Mouse (Mus musculus) CH12.LX (cell line): ENCODE results near the gene Bbs1. TPM values are rescaled to one million over a fixed set of nuclear protein-coding genes. Genes with fewer than 3 reads are reported as not detected.

ENCODE experiments used
- DNase-seq: peaks from one replicate; pipeline ENCODE4 v3.0.0-alpha.2; 2013; ENCODE audit errors: extremely low read depth
- H3K27ac ChIP-seq: 2 replicates; pipeline ENCODE4 v1.5.1; 2012; ENCODE audit warnings: low read depth, mild to moderate bottlenecking, control low read depth, moderate library complexity; ENCODE audit not compliant: insufficient read depth
- H3K27me3 ChIP-seq: replicated peaks from 2 replicates; pipeline ENCODE3; 2012; ENCODE audit warnings: inconsistent platforms
- H3K36me3 ChIP-seq, 2 experiments: replicated peaks in 1 of 2; 2 replicates each; pipeline versions ENCODE3 to v1.6.1; 2012; ENCODE audit warnings: inconsistent platforms in 1 of 2, low read length in 1 of 2, mild to moderate bottlenecking in 1 of 2, mixed read lengths in 1 of 2, moderate library complexity in 1 of 2; ENCODE audit not compliant: control insufficient read depth in 1 of 2, insufficient read depth in 1 of 2
- H3K4me1 ChIP-seq, 2 experiments: 2 replicates each; pipeline ENCODE4 v1.6.1; 2012; ENCODE audit warnings: inconsistent platforms in 1 of 2, moderate library complexity in 1 of 2; ENCODE audit not compliant: insufficient read depth in 2 of 2, control insufficient read depth in 1 of 2
- H3K4me2 ChIP-seq: 2 replicates; pipeline ENCODE4 v1.6.1; 2012; ENCODE audit warnings: low read depth, mild to moderate bottlenecking, control low read depth; ENCODE audit not compliant: poor library complexity, insufficient read depth, severe bottlenecking
- H3K4me3 ChIP-seq, 3 experiments: fragments of 150-350 bp in 1 of 3; sonication (generic) in 1 of 3; replicated peaks in 1 of 3; 2 replicates each; pipeline versions ENCODE3 to v1.5.1; 2011 to 2012; ENCODE audit warnings: low read depth in 2 of 3, low read length in 2 of 3, mild to moderate bottlenecking in 2 of 3, moderate library complexity in 2 of 3, control low read depth in 1 of 3, improper control_type of control experiment in 1 of 3, inconsistent platforms in 1 of 3, mixed read lengths in 1 of 3; ENCODE audit not compliant: poor library complexity in 1 of 3
- H3K79me2 ChIP-seq: replicated peaks from 2 replicates; pipeline ENCODE4 v1.6.1; 2012; ENCODE audit warnings: mild to moderate bottlenecking, moderate library complexity; ENCODE audit not compliant: control insufficient read depth, poor library complexity, insufficient read depth, severe bottlenecking; ENCODE audit errors: extremely low read depth
- H3K9ac ChIP-seq: 2 replicates; pipeline ENCODE4 v1.6.1; 2012; ENCODE audit warnings: low read depth, mild to moderate bottlenecking, control low read depth, moderate library complexity; ENCODE audit not compliant: insufficient read depth
- H3K9me3 ChIP-seq: replicated peaks from 2 replicates; pipeline ENCODE3; 2012; ENCODE audit warnings: low read length, inconsistent platforms, mixed read lengths
- BHLHE40 ChIP-seq: IDR thresholded peaks from 2 replicates; pipeline ENCODE4 v1.6.1; 2011; ENCODE audit warnings: mild to moderate bottlenecking, low read depth, low read length, improper control_type of control experiment
- CHD1 ChIP-seq: IDR thresholded peaks from 2 replicates; pipeline ENCODE4 v1.6.1; 2012; ENCODE audit warnings: low read depth, low read length, improper control_type of control experiment, inconsistent platforms
- CHD2 ChIP-seq: IDR thresholded peaks from 2 replicates; pipeline ENCODE4 v1.6.1; 2011; ENCODE audit warnings: low read length, improper control_type of control experiment
- CTCF ChIP-seq, 2 experiments: IDR thresholded peaks in 1 of 2; conservative IDR thresholded peaks in 1 of 2; 2 replicates each; pipeline ENCODE4 v1.5.1; 2011 to 2012; ENCODE audit warnings: low read depth in 2 of 2, low read length in 2 of 2, improper control_type of control experiment in 1 of 2, inconsistent platforms in 1 of 2, mild to moderate bottlenecking in 1 of 2, moderate library complexity in 1 of 2
- E2F4 ChIP-seq: IDR thresholded peaks from 2 replicates; pipeline ENCODE4 v1.6.1; 2011; ENCODE audit warnings: low read depth, low read length, improper control_type of control experiment; ENCODE audit not compliant: insufficient replicate concordance
- ELF1 ChIP-seq: IDR thresholded peaks from 2 replicates; pipeline ENCODE4 v1.6.1; 2014; ENCODE audit warnings: low read depth, mild to moderate bottlenecking, inconsistent platforms, low read length, improper control_type of control experiment
- EP300 ChIP-seq: IDR thresholded peaks from 2 replicates; pipeline ENCODE4 v1.6.1; 2011; ENCODE audit warnings: low read length, improper control_type of control experiment
- ETS1 ChIP-seq: conservative IDR thresholded peaks from 2 replicates; pipeline ENCODE4 v1.6.1; 2012; ENCODE audit warnings: low read depth, mild to moderate bottlenecking, inconsistent platforms, low read length, improper control_type of control experiment, moderate library complexity
- HCFC1 ChIP-seq: IDR thresholded peaks from 2 replicates; pipeline ENCODE4 v1.6.1; 2012; ENCODE audit warnings: low read depth, mild to moderate bottlenecking, inconsistent platforms, low read length, improper control_type of control experiment
- IRF4 ChIP-seq: IDR thresholded peaks from 2 replicates; pipeline ENCODE4 v1.6.1; 2014; ENCODE audit warnings: low read depth, mild to moderate bottlenecking, inconsistent platforms, low read length, improper control_type of control experiment
- JUN ChIP-seq: IDR thresholded peaks from 2 replicates; pipeline ENCODE4 v1.6.1; 2011; ENCODE audit warnings: low read depth, mild to moderate bottlenecking, low read length, improper control_type of control experiment, moderate library complexity; ENCODE audit not compliant: insufficient read depth
- JUND ChIP-seq: conservative IDR thresholded peaks from 2 replicates; pipeline ENCODE4 v1.6.1; 2011; ENCODE audit warnings: low read depth, low read length, improper control_type of control experiment
- KAT2A ChIP-seq: IDR thresholded peaks from 2 replicates; pipeline ENCODE4 v1.6.1; 2012; ENCODE audit warnings: low read length, improper control_type of control experiment, inconsistent platforms; ENCODE audit not compliant: insufficient replicate concordance
- MAFK ChIP-seq: IDR thresholded peaks from 2 replicates; pipeline ENCODE4 v1.6.1; 2011; ENCODE audit warnings: low read length, improper control_type of control experiment; ENCODE audit not compliant: insufficient replicate concordance
- MAX ChIP-seq: IDR thresholded peaks from 2 replicates; pipeline ENCODE4 v1.6.1; 2011; ENCODE audit warnings: low read length, improper control_type of control experiment
- MAZ ChIP-seq: IDR thresholded peaks from 2 replicates; pipeline ENCODE4 v1.6.1; 2012; ENCODE audit warnings: low read depth, mild to moderate bottlenecking, inconsistent platforms, low read length, improper control_type of control experiment, moderate library complexity
- MEF2A ChIP-seq: IDR thresholded peaks from 2 replicates; pipeline ENCODE4 v1.6.1; 2014; ENCODE audit warnings: low read depth, mild to moderate bottlenecking, inconsistent platforms, low read length, improper control_type of control experiment, borderline replicate concordance
- MXI1 ChIP-seq: IDR thresholded peaks from 2 replicates; pipeline ENCODE4 v1.6.1; 2011; ENCODE audit warnings: mild to moderate bottlenecking, low read depth, low read length, improper control_type of control experiment
- MYC ChIP-seq: IDR thresholded peaks from 2 replicates; pipeline ENCODE4 v1.6.1; 2011; ENCODE audit warnings: low read depth, mild to moderate bottlenecking, improper control_type of control experiment, low read length
- NELFE ChIP-seq: IDR thresholded peaks from 2 replicates; pipeline ENCODE4 v1.6.1; 2011; ENCODE audit warnings: low read depth, low read length, improper control_type of control experiment
- NRF1 ChIP-seq: IDR thresholded peaks from 2 replicates; pipeline ENCODE4 v1.6.1; 2014; ENCODE audit warnings: low read depth, mild to moderate bottlenecking, inconsistent platforms, low read length, improper control_type of control experiment, moderate library complexity
- PAX5 ChIP-seq: IDR thresholded peaks from 2 replicates; pipeline ENCODE4 v1.6.1; 2012; ENCODE audit warnings: low read length, inconsistent platforms, mixed read lengths
- POLR2A ChIP-seq: IDR thresholded peaks from 2 replicates; pipeline ENCODE4 v1.6.1; 2011; ENCODE audit warnings: low read depth, mild to moderate bottlenecking, improper control_type of control experiment, low read length
- POLR2AphosphoS2 ChIP-seq: IDR thresholded peaks from 2 replicates; pipeline ENCODE4 v1.6.1; 2011; ENCODE audit warnings: low read depth, low read length, improper control_type of control experiment
- RAD21 ChIP-seq: IDR thresholded peaks from 2 replicates; pipeline ENCODE4 v1.6.1; 2011; ENCODE audit warnings: low read depth, mild to moderate bottlenecking, low read length, improper control_type of control experiment, moderate library complexity
- RCOR1 ChIP-seq: conservative IDR thresholded peaks from 2 replicates; pipeline ENCODE4 v1.6.1; 2012; ENCODE audit warnings: low read depth, mild to moderate bottlenecking, inconsistent platforms, low read length, improper control_type of control experiment
- SIN3A ChIP-seq: IDR thresholded peaks from 2 replicates; pipeline ENCODE4 v1.6.1; 2012; ENCODE audit warnings: low read length, improper control_type of control experiment, inconsistent platforms
- SMC3 ChIP-seq: IDR thresholded peaks from 2 replicates; pipeline ENCODE4 v1.6.1; 2011; ENCODE audit warnings: low read depth, low read length, improper control_type of control experiment
- TBP ChIP-seq: conservative IDR thresholded peaks from 2 replicates; pipeline ENCODE4 v1.6.1; 2011; ENCODE audit warnings: low read depth, low read length, improper control_type of control experiment
- TCF12 ChIP-seq: IDR thresholded peaks from 2 replicates; pipeline ENCODE4 v1.6.1; 2014; ENCODE audit warnings: low read depth, mild to moderate bottlenecking, inconsistent platforms, low read length, improper control_type of control experiment
- UBTF ChIP-seq: IDR thresholded peaks from 2 replicates; pipeline ENCODE4 v1.6.1; 2012; ENCODE audit warnings: low read depth, mild to moderate bottlenecking, inconsistent platforms, low read length, improper control_type of control experiment, moderate library complexity
- USF1 ChIP-seq: IDR thresholded peaks from 2 replicates; pipeline ENCODE4 v1.6.1; 2014; ENCODE audit warnings: low read depth, mild to moderate bottlenecking, inconsistent platforms, low read length, improper control_type of control experiment
- USF2 ChIP-seq: conservative IDR thresholded peaks from 2 replicates; pipeline ENCODE4 v1.6.1; 2011; ENCODE audit warnings: low read depth, low read length, improper control_type of control experiment
- ZC3H11A ChIP-seq: IDR thresholded peaks from 2 replicates; pipeline ENCODE4 v1.6.1; 2012; ENCODE audit warnings: low read depth, mild to moderate bottlenecking, inconsistent platforms, low read length, improper control_type of control experiment
- ZKSCAN1 ChIP-seq: IDR thresholded peaks from 2 replicates; pipeline ENCODE4 v1.6.1; 2012; ENCODE audit warnings: low read depth, inconsistent platforms, low read length, improper control_type of control experiment, borderline replicate concordance
- ZMIZ1 ChIP-seq: IDR thresholded peaks from 2 replicates; pipeline ENCODE4 v1.6.1; 2012; ENCODE audit warnings: low read depth, mild to moderate bottlenecking, inconsistent platforms, low read length, improper control_type of control experiment
- ZNF384 ChIP-seq: IDR thresholded peaks from 2 replicates; pipeline ENCODE4 v1.6.1; 2012; ENCODE audit warnings: low read depth, low read length, improper control_type of control experiment, inconsistent platforms
- dilution Hi-C: fragments of 300-500 bp; cut with MboI; formaldehyde crosslinking; loops from 2 replicates; pipeline ENCODE4 v1.14.3; 2020; ENCODE audit warnings: low sequenced_read_pairs; ENCODE audit not compliant: extremely low pct_unique_long_range_greater_than_20kb, extremely low pct_ligation_motif_present
- in situ Hi-C: fragments of 300-500 bp; cut with MboI; formaldehyde crosslinking; loops from 3 replicates; pipeline ENCODE4 v1.14.3; 2019; ENCODE audit warnings: low sequenced_read_pairs, low pct_ligation_motif_present, low pct_unique_long_range_greater_than_20kb, mixed read lengths
- polyA plus RNA-seq: library from polyadenylated mRNA; unstranded; fragments of >175 nt; gene quantifications from 2 replicates; pipeline ENCODE4 v1.2.1, GENCODE M21; 2012; ENCODE audit warnings: low read depth; ENCODE audit not compliant: insufficient read length
- total RNA-seq, 2 experiments: library from RNA; depleted of rRNA; stranded (reverse); fragments of 300-350 nt in 1 of 2; fragments of >200 nt in 1 of 2; gene quantifications; 2 replicates each; pipeline ENCODE4 v1.2.3; 2012 to 2014

Bbs1 gene
- total and polyA plus RNA-seq, 3 experiments: 2.7 to 3.1 (median 2.8) TPM

GRCm38 (mm10) chr19:4839149-4839548, 67.3 kb downstream of the Bbs1 start, which contains the start of the genes Ccs and Ccdc87:
Gene Ccs (minus strand): TSS chr19:4839332.
Gene Ccdc87 (plus strand): TSS chr19:4839366.
- Histone ChIP-seq H3K27me3 (peaks cover 40% of the 10 kb centered on the region), H3K36me3 (peaks cover 5 to 22% of the 10 kb centered on the region in 2 experiments), H3K79me2 (no peaks in the 10 kb centered on the region), H3K4me2 (peak within 1 kb of the TSS; percentile 88), H3K4me3 (peak within 1 kb of the TSS; percentile 76 to 81 (median 76)), H3K9ac (peak within 1 kb of the TSS; percentile 83), H3K27ac (no peak within 1 kb of the TSS), H3K9me3 (no peaks in the 10 kb centered on the region), H3K4me1 (peaks cover 6 to 19% of the 10 kb centered on the region in 2 experiments; a peak in 3 of 4 replicates)
- TF ChIP-seq MEF2A (no peak), ZKSCAN1 (no peak), EP300 (no peak; the same call in 1 of the 2 replicates), UBTF (no peak), MAZ (no peak), MYC (no peak), USF1 (no peak), MAFK (no peak), ZNF384 (no peak), POLR2AphosphoS2 (peak; percentile 53; the same call in 1 of the 2 replicates), ZC3H11A (no peak), MAX (peak; percentile 70), ETS1 (no peak), TCF12 (peak; percentile 64), CHD1 (no peak), CTCF (conservative IDR thresholded peaks at IDR 0.05 in 1 of 2, IDR thresholded peaks at IDR 0.05 in 1 of 2; ENCODE audit: low read depth in 2 of 2, low read length in 2 of 2) (no peak), CHD2 (no peak), USF2 (no peak), SIN3A (peak; percentile 100), PAX5 (no peak), MXI1 (peak; percentile 98), POLR2A (peak; percentile 80), HCFC1 (peak; percentile 67), KAT2A (0 out of 2 replicates have a peak, but pooled peaks have one; percentile 42), ELF1 (peak; percentile 83), JUND (no peak), BHLHE40 (peak; percentile 64; the same call in 1 of the 2 replicates), RCOR1 (no peak), IRF4 (peak; percentile 41; the same call in 1 of the 2 replicates), TBP (0 out of 2 replicates have a peak, but pooled peaks have one; percentile 46), SMC3 (no peak), NELFE (peak; percentile 80), ZMIZ1 (peak; percentile 38; the same call in 1 of the 2 replicates), NRF1 (peak; percentile 99), E2F4 (peak; percentile 43; the same call in 1 of the 2 replicates), JUN (no peak), RAD21 (no peak)
- dilution Hi-C loops (no loop called here), in situ Hi-C loops (no loop called here)
- DNase-seq: peak; percentile 97
